Mouse (Mus musculus): ENCODE results near the gene Slc5a11. TPM values are rescaled to one million over a fixed set of nuclear protein-coding genes. Genes with fewer than 3 reads are reported as not detected.

Gene Slc5a11
- polyA plus RNA-seq, 1 experiment from 2014 or later = 0.40 TPM

GRCm38 (mm10) chr7:123246504-123247084 is 32.0 kb downstream of the Slc5a11 start:
- no peak overlapping the region for H3K4me3 ChIP-seq (replicated peaks)
- no peak overlapping the region for H3K27ac ChIP-seq (replicated peaks)
- no peaks in the 10 kb centered on the region for H3K9me3 ChIP-seq (replicated peaks)
- ATAC-seq (ENCODE audit: low FRiP score) = no peak
- no peaks in the 10 kb centered on the region for H3K27me3 ChIP-seq (replicated peaks)
- no peak overlapping the region for H3K9ac ChIP-seq (replicated peaks)
- no peaks in the 10 kb centered on the region for H3K4me1 ChIP-seq
- H3K4me2 ChIP-seq = no peak overlapping the region
- WGBS = 48% methylated on average over 4 of the region's 4 CpGs
- no peaks in the 10 kb centered on the region for H3K36me3 ChIP-seq

GRCm38 (mm10) chr7:123248166-123248565 is 33.6 kb downstream of the Slc5a11 start:
- 88% methylated on average over 2 of the region's 2 CpGs for WGBS
- no peak overlapping the region for H3K4me2 ChIP-seq
- no peak overlapping the region for H3K9ac ChIP-seq (replicated peaks)
- no peaks in the 10 kb centered on the region for H3K9me3 ChIP-seq (replicated peaks)
- H3K4me3 ChIP-seq (replicated peaks) = no peak overlapping the region
- ATAC-seq (ENCODE audit: low FRiP score) = no peak
- no peak overlapping the region for H3K27ac ChIP-seq (replicated peaks)
- no peaks in the 10 kb centered on the region for H3K27me3 ChIP-seq (replicated peaks)
- 0 out of 2 replicates have a peak, but pooled peaks cover under 1% of the 10 kb centered on the region for H3K4me1 ChIP-seq
- no peaks in the 10 kb centered on the region for H3K36me3 ChIP-seq

DNA sequence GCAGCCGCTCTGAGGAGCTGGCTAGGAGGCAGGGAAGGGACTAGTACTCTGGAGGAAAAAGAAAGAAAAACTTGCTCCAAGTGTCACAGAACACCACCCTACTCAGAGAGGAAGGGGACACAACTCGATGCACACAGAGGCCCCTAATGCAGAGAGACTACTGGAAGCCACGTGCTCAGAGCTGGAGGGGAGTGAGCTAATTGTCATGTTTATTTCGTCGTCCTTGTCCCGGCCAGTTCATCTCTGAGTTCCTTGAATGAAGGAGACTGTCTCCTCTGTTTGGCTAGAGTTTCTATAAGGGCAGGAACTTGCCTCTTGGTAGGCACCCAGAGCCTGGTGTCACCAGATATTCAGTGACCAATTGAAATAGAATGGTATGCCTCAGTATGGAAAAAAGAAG is 36.8 kb downstream of the Slc5a11 start:
- Histone ChIP-seq H3K27me3 (replicated peaks) (no peaks in the 10 kb centered on the region), H3K4me2 (no peak overlapping the region), H3K4me3 (replicated peaks) (no peak overlapping the region), H3K36me3 (no peaks in the 10 kb centered on the region), H3K4me1 (0 out of 2 replicates have a peak, but pooled peaks cover 6% of the 10 kb centered on the region), H3K27ac (replicated peaks) (no peak overlapping the region), H3K9ac (replicated peaks) (no peak overlapping the region), H3K9me3 (replicated peaks) (no peaks in the 10 kb centered on the region)
- no peak for ATAC-seq (ENCODE audit: low FRiP score)
- WGBS = 61% methylated on average over 6 of the region's 6 CpGs

- no peak for ATAC-seq (ENCODE audit: low FRiP score)
- Histone ChIP-seq H3K4me2 (no peak overlapping the region), H3K27me3 (replicated peaks) (no peaks in the 10 kb centered on the region), H3K9me3 (replicated peaks) (no peaks in the 10 kb centered on the region), H3K4me3 (replicated peaks) (no peak overlapping the region), H3K9ac (replicated peaks) (no peak overlapping the region), H3K27ac (replicated peaks) (no peak overlapping the region), H3K4me1 (0 out of 2 replicates have a peak, but pooled peaks cover 6% of the 10 kb centered on the region), H3K36me3 (no peaks in the 10 kb centered on the region)
- 70% methylated on average over 7 of the region's 7 CpGs for WGBS
These were observed 38.8 kb downstream of the Slc5a11 start for GRCm38 (mm10) chr7:123253396-123253795.

DNA sequence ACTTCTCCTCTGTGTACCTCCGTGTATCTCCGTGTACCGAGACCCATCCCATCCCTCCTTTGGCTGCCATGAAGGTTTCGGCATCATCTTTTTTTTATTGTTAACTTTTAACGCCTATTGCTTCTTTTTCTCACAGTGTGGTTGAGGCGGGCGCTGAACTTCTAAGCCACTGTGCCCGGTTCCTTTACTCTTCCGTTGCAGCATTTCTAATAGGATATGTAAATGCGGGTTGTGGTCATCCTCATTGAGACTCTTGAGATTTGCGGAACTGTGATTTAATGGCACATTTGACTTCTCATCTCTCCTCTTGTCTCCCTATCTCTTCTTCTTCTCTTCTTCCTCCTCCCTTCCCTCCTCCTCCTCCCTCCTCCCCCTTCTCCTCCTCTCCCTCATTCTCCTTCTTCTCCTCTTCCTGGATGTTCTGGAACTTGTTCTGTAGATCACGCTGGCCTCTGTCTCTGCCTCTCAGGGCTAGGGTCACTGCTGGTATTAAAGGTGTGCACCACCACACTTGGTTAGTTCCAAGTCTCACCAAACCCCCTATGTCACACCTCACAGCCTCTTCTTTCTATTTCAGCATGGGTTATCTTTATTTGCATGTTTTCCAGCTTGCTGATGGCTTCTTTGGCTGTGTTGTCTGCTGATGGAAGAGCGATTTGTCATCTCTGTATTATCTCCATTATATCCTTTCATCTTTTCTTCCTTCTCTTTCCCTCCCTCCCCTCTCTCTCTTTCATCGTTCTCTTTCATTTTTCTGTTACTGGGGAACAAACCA is 39.8 kb downstream of the Slc5a11 start:
- Histone ChIP-seq H3K27ac (replicated peaks) (no peak overlapping the region), H3K9me3 (replicated peaks) (no peaks in the 10 kb centered on the region), H3K27me3 (replicated peaks) (no peaks in the 10 kb centered on the region), H3K4me3 (replicated peaks) (no peak overlapping the region), H3K9ac (replicated peaks) (no peak overlapping the region), H3K36me3 (no peaks in the 10 kb centered on the region), H3K4me2 (no peak overlapping the region), H3K4me1 (0 out of 2 replicates have a peak, but pooled peaks cover 6% of the 10 kb centered on the region)
- no peak for ATAC-seq (ENCODE audit: low FRiP score)
- WGBS = 94% methylated on average over 14 of the region's 14 CpGs

- Histone ChIP-seq H3K4me2 (no peak overlapping the region), H3K9me3 (replicated peaks) (no peaks in the 10 kb centered on the region), H3K27ac (replicated peaks) (no peak overlapping the region), H3K4me1 (0 out of 2 replicates have a peak, but pooled peaks cover 6% of the 10 kb centered on the region), H3K9ac (replicated peaks) (no peak overlapping the region), H3K4me3 (replicated peaks) (no peak overlapping the region), H3K27me3 (replicated peaks) (no peaks in the 10 kb centered on the region), H3K36me3 (no peaks in the 10 kb centered on the region)
- ATAC-seq (ENCODE audit: low FRiP score) = no peak
- 94% methylated on average over 8 of the region's 8 CpGs for WGBS
These were observed 43.5 kb downstream of the Slc5a11 start for GRCm38 (mm10) chr7:123258103-123258502.

DNA sequence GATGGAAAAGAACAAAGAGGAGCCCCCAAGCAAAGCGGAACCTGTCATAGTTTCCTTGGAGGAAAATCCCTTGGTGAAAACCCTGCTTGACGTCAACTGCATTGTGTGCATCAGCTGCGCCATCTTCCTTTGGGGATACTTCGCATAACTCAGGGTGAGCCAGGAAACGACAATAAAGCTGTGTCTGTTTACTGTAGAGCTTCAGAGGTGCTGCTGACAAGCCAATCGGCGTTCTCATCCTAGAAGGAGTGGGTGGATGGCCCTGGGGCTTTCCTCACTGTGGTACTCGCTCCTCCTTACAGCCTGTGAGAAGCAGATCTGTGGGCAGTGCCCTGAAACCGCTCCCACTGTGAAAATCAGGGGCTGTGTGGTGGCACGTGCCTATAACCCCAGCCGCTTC is 58.5 kb downstream of the Slc5a11 start:
- H3K9me3 ChIP-seq (replicated peaks) = no peaks in the 10 kb centered on the region
- peaks cover 1% of the 10 kb centered on the region; the same call in 1 of the 2 replicates for H3K36me3 ChIP-seq
- ATAC-seq (ENCODE audit: low FRiP score) = no peak
- H3K27me3 ChIP-seq (replicated peaks) = no peaks in the 10 kb centered on the region
- WGBS = 66% methylated on average over 11 of the region's 11 CpGs
- no peak overlapping the region for H3K4me3 ChIP-seq (replicated peaks)
- no peak overlapping the region for H3K27ac ChIP-seq (replicated peaks)
- no peaks in the 10 kb centered on the region for H3K4me1 ChIP-seq
- H3K4me2 ChIP-seq = no peak overlapping the region
- H3K9ac ChIP-seq (replicated peaks) = no peak overlapping the region

GRCm38 (mm10) chr7:123276568-123276967 is 62.0 kb downstream of the Slc5a11 start:
- H3K36me3 ChIP-seq = peaks cover 18% of the 10 kb centered on the region
- no peak for ATAC-seq (ENCODE audit: low FRiP score)
- 88% methylated on average over 4 of the region's 4 CpGs for WGBS
- no peak overlapping the region for H3K4me2 ChIP-seq
- H3K9ac ChIP-seq (replicated peaks) = no peak overlapping the region
- H3K27ac ChIP-seq (replicated peaks) = no peak overlapping the region
- H3K4me3 ChIP-seq (replicated peaks) = no peak overlapping the region
- no peaks in the 10 kb centered on the region for H3K9me3 ChIP-seq (replicated peaks)
- H3K4me1 ChIP-seq = no peaks in the 10 kb centered on the region
- H3K27me3 ChIP-seq (replicated peaks) = no peaks in the 10 kb centered on the region

GRCm38 (mm10) chr7:123279797-123280196 is 65.2 kb downstream of the Slc5a11 start:
- H3K4me2 ChIP-seq = no peak overlapping the region
- peaks cover 21% of the 10 kb centered on the region for H3K36me3 ChIP-seq
- no peak for ATAC-seq (ENCODE audit: low FRiP score)
- no peaks in the 10 kb centered on the region for H3K27me3 ChIP-seq (replicated peaks)
- WGBS = 86% methylated on average over 4 of the region's 4 CpGs
- no peak overlapping the region for H3K4me3 ChIP-seq (replicated peaks)
- 0 out of 2 replicates have a peak, but pooled peaks cover 3% of the 10 kb centered on the region for H3K4me1 ChIP-seq
- no peaks in the 10 kb centered on the region for H3K9me3 ChIP-seq (replicated peaks)
- H3K9ac ChIP-seq (replicated peaks) = no peak overlapping the region
- no peak overlapping the region for H3K27ac ChIP-seq (replicated peaks)

- Histone ChIP-seq H3K4me3 (replicated peaks) (no peak overlapping the region), H3K9ac (replicated peaks) (no peak overlapping the region), H3K4me2 (no peak overlapping the region), H3K27ac (replicated peaks) (no peak overlapping the region), H3K36me3 (peaks cover 32% of the 10 kb centered on the region), H3K4me1 (0 out of 2 replicates have a peak, but pooled peaks cover 7% of the 10 kb centered on the region), H3K9me3 (replicated peaks) (no peaks in the 10 kb centered on the region), H3K27me3 (replicated peaks) (no peaks in the 10 kb centered on the region)
- 70% methylated on average over 4 of the region's 4 CpGs for WGBS
- no peak for ATAC-seq (ENCODE audit: low FRiP score)
These were observed 69.2 kb downstream of the Slc5a11 start for GRCm38 (mm10) chr7:123283826-123284225.

DNA sequence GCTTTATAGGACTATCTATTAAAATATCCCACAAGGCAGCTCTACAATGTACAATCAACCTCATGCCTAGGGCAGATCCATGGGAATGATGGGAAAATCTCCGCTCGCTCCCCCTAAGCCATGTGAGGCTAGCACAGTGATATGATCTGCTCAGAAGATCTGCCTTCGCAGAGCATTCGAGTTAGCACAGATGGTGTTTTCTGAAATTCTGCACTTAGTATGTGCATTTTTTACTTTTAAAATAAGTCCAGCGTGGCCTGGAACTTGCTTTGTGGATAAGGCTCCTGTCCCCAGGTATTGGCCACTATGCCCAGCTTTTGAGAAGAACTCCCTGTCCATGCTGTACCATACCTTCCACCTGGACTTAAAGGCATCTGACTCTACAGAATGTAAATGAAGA is 71.3 kb downstream of the Slc5a11 start:
- no peaks in the 10 kb centered on the region for H3K27me3 ChIP-seq (replicated peaks)
- H3K9ac ChIP-seq (replicated peaks) = no peak overlapping the region
- H3K27ac ChIP-seq (replicated peaks) = no peak overlapping the region
- H3K4me3 ChIP-seq (replicated peaks) = no peak overlapping the region
- H3K36me3 ChIP-seq = peaks cover 32% of the 10 kb centered on the region
- 0 out of 2 replicates have a peak, but pooled peaks cover 7% of the 10 kb centered on the region for H3K4me1 ChIP-seq
- no peak overlapping the region for H3K4me2 ChIP-seq
- no peaks in the 10 kb centered on the region for H3K9me3 ChIP-seq (replicated peaks)
- 93% methylated on average over 5 of the region's 5 CpGs for WGBS
- no peak for ATAC-seq (ENCODE audit: low FRiP score)

- no peak for ATAC-seq (ENCODE audit: low FRiP score)
- H3K4me1 ChIP-seq = 0 out of 2 replicates have a peak, but pooled peaks cover 7% of the 10 kb centered on the region
- H3K27me3 ChIP-seq (replicated peaks) = no peaks in the 10 kb centered on the region
- no peak overlapping the region for H3K9ac ChIP-seq (replicated peaks)
- 95% methylated on average over 3 of the region's 3 CpGs for WGBS
- no peak overlapping the region for H3K4me3 ChIP-seq (replicated peaks)
- H3K9me3 ChIP-seq (replicated peaks) = no peaks in the 10 kb centered on the region
- no peak overlapping the region for H3K4me2 ChIP-seq
- peaks cover 46% of the 10 kb centered on the region for H3K36me3 ChIP-seq
- no peak overlapping the region for H3K27ac ChIP-seq (replicated peaks)
These were observed 73.3 kb downstream of the Slc5a11 start for GRCm38 (mm10) chr7:123287903-123288302.

All from neural tube, embryonic 15.5 days (tissue).